Mouse (Mus musculus) kidney, postnatal 14 days (tissue): ENCODE data around the gene Spout1.
"Not testable (repeated sequence)": the region's sequence is repeated elsewhere in the genome, so short reads cannot be mapped to it uniquely, and the experiment has no call there.

Source experiments
- DNase-seq: peaks from one replicate; pipeline ENCODE4 v3.0.0; 2022; ENCODE audit warnings: mixed read lengths

Gene Spout1

GRCm38 (mm10) chr2:30176561-30176960 lies 1.7 kb downstream of the Spout1 start:
- no peak for DNase-seq

GRCm38 (mm10) chr2:30175897-30176296 lies 2.4 kb downstream of the Spout1 start:
- no peak for DNase-seq

- no peak for DNase-seq
Measured at GRCm38 (mm10) chr2:30173541-30174240, 4.6 kb downstream of the Spout1 start.

GRCm38 (mm10) chr2:30171997-30172382 lies 6.3 kb downstream of the Spout1 start:
- no peak for DNase-seq

GRCm38 (mm10) chr2:30171371-30171996 lies 6.8 kb downstream of the Spout1 start, which contains the start of gene Endog:
Endog (plus strand) TSS chr2:30171493.
- DNase-seq: peak; percentile 93

- DNase-seq: no peak
Measured at GRCm38 (mm10) chr2:30166677-30167076, 11.6 kb downstream of the Spout1 start.

- no peak for DNase-seq
Measured at GRCm38 (mm10) chr2:30164340-30164932, 13.8 kb downstream of the Spout1 start.

- DNase-seq: peak; percentile 44
Measured at GRCm38 (mm10) chr2:30161809-30162208, 16.4 kb downstream of the Spout1 start.

- DNase-seq: not testable (repeated sequence)
Measured at GRCm38 (mm10) chr2:30159871-30160270, 18.4 kb downstream of the Spout1 start.

GRCm38 (mm10) chr2:30152616-30153015 lies 25.6 kb downstream of the Spout1 start:
- no peak for DNase-seq

- peak; percentile 58 for DNase-seq
Measured at GRCm38 (mm10) chr2:30151840-30152239, 26.4 kb downstream of the Spout1 start.

- DNase-seq: peak; percentile 92
Measured at GRCm38 (mm10) chr2:30147466-30147865, 30.8 kb downstream of the Spout1 start.

- DNase-seq: no peak
Measured at GRCm38 (mm10) chr2:30144436-30144835, 33.8 kb downstream of the Spout1 start.

- DNase-seq: peak; percentile 47
Measured at GRCm38 (mm10) chr2:30140021-30140420, 38.2 kb downstream of the Spout1 start.

GRCm38 (mm10) chr2:30136458-30136857 lies 41.8 kb downstream of the Spout1 start:
- DNase-seq: no peak

GRCm38 (mm10) chr2:30134928-30135620 lies 43.2 kb downstream of the Spout1 start:
- DNase-seq: peak; percentile 80

- DNase-seq: no peak
Measured at GRCm38 (mm10) chr2:30134378-30134711, 43.9 kb downstream of the Spout1 start.

- peak; percentile 99 for DNase-seq
Measured at GRCm38 (mm10) chr2:30133613-30134377, 44.5 kb downstream of the Spout1 start, which contains the start of gene Tbc1d13. Tbc1d13 (plus strand) TSS chr2:30133746.

- peak; percentile 87 for DNase-seq
Measured at GRCm38 (mm10) chr2:30132801-30133612, 45.3 kb downstream of the Spout1 start.

GRCm38 (mm10) chr2:30131240-30131639 lies 47.0 kb downstream of the Spout1 start:
- not testable (repeated sequence) for DNase-seq

- peak; percentile 46 for DNase-seq
Measured at GRCm38 (mm10) chr2:30130156-30130555, 48.1 kb downstream of the Spout1 start.

- DNase-seq: peak; percentile 62
Measured at GRCm38 (mm10) chr2:30128789-30129188, 49.5 kb downstream of the Spout1 start.
